Mouse (Mus musculus): ENCODE measurements around the gene Hyal3. TPM values are rescaled to one million over a fixed set of nuclear protein-coding genes. Genes with fewer than 3 reads are reported as not detected.
A peak's percentile ranks its signal among the peaks of the same experiment; 100 is the strongest.
"Not testable (repeated sequence)": the region's sequence is repeated elsewhere in the genome, so short reads cannot be mapped to it uniquely, and the experiment has no call there.

The Hyal3 gene
- total RNA-seq, 2 experiments from 2014 or later = 3.3 to 9.4 TPM

- ATAC-seq (replicated peaks; ENCODE audit: low FRiP score, low TSS enrichment, poor library complexity, severe bottlenecking) = 0 out of 2 replicates have a peak, but pooled peaks have one; percentile 7
These were observed 11.3 kb upstream of the Hyal3 start for GRCm38 (mm10) chr9:107569270-107569669.

GRCm38 (mm10) chr9:107570016-107570415, 10.6 kb upstream of the Hyal3 start:
- ATAC-seq (replicated peaks; ENCODE audit: low FRiP score, low TSS enrichment, poor library complexity, severe bottlenecking) = no peak

- peak; percentile 61 for ATAC-seq (replicated peaks; ENCODE audit: low FRiP score, low TSS enrichment, poor library complexity, severe bottlenecking)
These were observed 9.8 kb upstream of the Hyal3 start for GRCm38 (mm10) chr9:107570845-107571244.

- ATAC-seq (replicated peaks; ENCODE audit: low FRiP score, low TSS enrichment, poor library complexity, severe bottlenecking) = no peak
These were observed 8.9 kb upstream of the Hyal3 start for GRCm38 (mm10) chr9:107571534-107572326.

GRCm38 (mm10) chr9:107572327-107572662, 8.3 kb upstream of the Hyal3 start:
- no peak for ATAC-seq (replicated peaks; ENCODE audit: low FRiP score, low TSS enrichment, poor library complexity, severe bottlenecking)

GRCm38 (mm10) chr9:107573774-107574173, 6.8 kb upstream of the Hyal3 start:
- not testable (repeated sequence) for ATAC-seq (replicated peaks; ENCODE audit: low FRiP score, low TSS enrichment, poor library complexity, severe bottlenecking)

- no peak for ATAC-seq (replicated peaks; ENCODE audit: low FRiP score, low TSS enrichment, poor library complexity, severe bottlenecking)
These were observed 4.8 kb upstream of the Hyal3 start for GRCm38 (mm10) chr9:107575579-107576356.

- ATAC-seq (replicated peaks; ENCODE audit: low FRiP score, low TSS enrichment, poor library complexity, severe bottlenecking) = peak; percentile 77
These were observed 4.1 kb upstream of the Hyal3 start, which contains the start of gene Hyal1 for GRCm38 (mm10) chr9:107576357-107577107. Gene Hyal1 (plus strand): TSS chr9:107576927.

- no peak for ATAC-seq (replicated peaks; ENCODE audit: low FRiP score, low TSS enrichment, poor library complexity, severe bottlenecking)
These were observed 2.7 kb upstream of the Hyal3 start for GRCm38 (mm10) chr9:107577871-107578270.

GRCm38 (mm10) chr9:107578587-107578986, 2.0 kb upstream of the Hyal3 start, which contains the start of gene Naa80:
Gene Naa80 (plus strand): TSS chr9:107578887.
- no peak for ATAC-seq (replicated peaks; ENCODE audit: low FRiP score, low TSS enrichment, poor library complexity, severe bottlenecking)

- no peak for ATAC-seq (replicated peaks; ENCODE audit: low FRiP score, low TSS enrichment, poor library complexity, severe bottlenecking)
These were observed 1.4 kb upstream of the Hyal3 start for GRCm38 (mm10) chr9:107579023-107579900.

GRCm38 (mm10) chr9:107581584-107581983, 966 bp downstream of the Hyal3 start:
- no peak for ATAC-seq (replicated peaks; ENCODE audit: low FRiP score, low TSS enrichment, poor library complexity, severe bottlenecking)

GRCm38 (mm10) chr9:107582509-107583062, 2.0 kb downstream of the Hyal3 start:
- no peak for ATAC-seq (replicated peaks; ENCODE audit: low FRiP score, low TSS enrichment, poor library complexity, severe bottlenecking)

GRCm38 (mm10) chr9:107583174-107583573, 2.6 kb downstream of the Hyal3 start:
- no peak for ATAC-seq (replicated peaks; ENCODE audit: low FRiP score, low TSS enrichment, poor library complexity, severe bottlenecking)

- ATAC-seq (replicated peaks; ENCODE audit: low FRiP score, low TSS enrichment, poor library complexity, severe bottlenecking) = no peak
These were observed 5.9 kb downstream of the Hyal3 start for GRCm38 (mm10) chr9:107586504-107586903.

- peak; percentile 74 for ATAC-seq (replicated peaks; ENCODE audit: low FRiP score, low TSS enrichment, poor library complexity, severe bottlenecking)
These were observed 6.6 kb downstream of the Hyal3 start, which contains the start of gene Ifrd2 for GRCm38 (mm10) chr9:107586974-107587832. Gene Ifrd2 (plus strand): TSS chr9:107587642.

GRCm38 (mm10) chr9:107587833-107588639, 7.4 kb downstream of the Hyal3 start:
- ATAC-seq (replicated peaks; ENCODE audit: low FRiP score, low TSS enrichment, poor library complexity, severe bottlenecking) = peak; percentile 25
